Mouse (Mus musculus) heart, embryonic 12.5 days (tissue): ENCODE measurements around the gene Tcp11. TPM values are rescaled to one million over a fixed set of nuclear protein-coding genes. Genes with fewer than 3 reads are reported as not detected.

Experiments
- ATAC-seq: fragments of 200-750 bp; cut with Nextera tagmentation; 2 replicates; pipeline ENCODE4 v1.8.0; 2017; ENCODE audit warnings: moderate TSS enrichment, moderate library complexity; ENCODE audit not compliant: insufficient number of reproducible peaks, low FRiP score
- H3K27ac ChIP-seq: fragments of 300-500 bp; sonication (generic); 2 replicates; pipeline ENCODE4 v1.5.1; 2016; ENCODE audit warnings: mild to moderate bottlenecking, moderate library complexity; ENCODE audit not compliant: poor library complexity, severe bottlenecking
- H3K27me3 ChIP-seq: fragments of 300-500 bp; sonication (generic); replicated peaks from 2 replicates; pipeline ENCODE4 v1.6.1; 2016; ENCODE audit warnings: mild to moderate bottlenecking, moderate library complexity
- H3K36me3 ChIP-seq: fragments of 300-500 bp; sonication (generic); 2 replicates; pipeline ENCODE4 v1.6.1; 2016; ENCODE audit warnings: mild to moderate bottlenecking, moderate library complexity
- H3K4me1 ChIP-seq: fragments of 300-500 bp; sonication (generic); replicated peaks from 2 replicates; pipeline ENCODE4 v1.6.1; 2016; ENCODE audit warnings: mild to moderate bottlenecking
- H3K4me2 ChIP-seq: fragments of 300-500 bp; sonication (generic); 2 replicates; pipeline ENCODE4 v1.6.1; 2016; ENCODE audit warnings: mild to moderate bottlenecking, moderate library complexity
- H3K4me3 ChIP-seq: fragments of 300-500 bp; sonication (generic); 2 replicates; pipeline ENCODE4 v1.5.1; 2016; ENCODE audit warnings: mild to moderate bottlenecking
- H3K9ac ChIP-seq: fragments of 300-500 bp; sonication (generic); 2 replicates; pipeline ENCODE4 v1.6.1; 2016; ENCODE audit warnings: mild to moderate bottlenecking, moderate library complexity
- H3K9me3 ChIP-seq: fragments of 300-500 bp; sonication (generic); replicated peaks from 2 replicates; pipeline ENCODE4 v1.6.1; 2016; ENCODE audit warnings: mild to moderate bottlenecking, moderate library complexity
- WGBS: fragments of 180-500 bp; shearing (Covaris S2); methylation state at CpG from one replicate; pipeline ENCODE4 v1.1.7; 2016; 5-methylcytosine and 5-hydroxymethylcytosine counted together
- polyA plus RNA-seq: library from polyadenylated mRNA; unstranded; fragments of >200 nt; fragmentation: Nextera tagmentation; extraction: Ambion mirVana; gene quantifications from 2 replicates; pipeline ENCODE4 v1.2.1, GENCODE M21; 2016

The Tcp11 gene
- polyA plus RNA-seq, 1 experiment from 2014 or later, result 0.23 TPM

DNA sequence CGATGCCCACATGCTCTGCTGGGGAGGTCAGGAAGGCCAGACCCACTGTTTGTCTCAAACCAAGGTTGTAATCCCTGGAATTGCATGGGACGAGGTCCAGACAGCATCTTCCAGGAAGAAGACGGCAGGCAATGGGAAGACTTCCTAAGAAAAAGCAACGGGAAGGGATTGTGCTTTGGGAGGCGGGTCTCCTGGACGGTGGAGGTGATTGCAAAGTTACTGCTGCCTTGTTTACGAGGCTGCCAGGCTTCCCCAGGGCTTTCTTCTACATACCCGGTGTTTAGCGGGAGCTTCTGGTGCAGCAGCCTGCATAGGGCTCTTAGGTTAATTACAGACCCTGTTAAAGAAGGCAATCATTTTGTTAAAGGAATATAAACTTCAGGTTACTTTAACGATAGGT is 52.2 kb downstream of the Tcp11 start:
- H3K9me3 ChIP-seq, result no peaks in the 10 kb centered on the region
- H3K36me3 ChIP-seq, result no peaks in the 10 kb centered on the region
- H3K4me3 ChIP-seq, result no peak overlapping the region
- no peak overlapping the region for H3K9ac ChIP-seq
- no peaks in the 10 kb centered on the region for H3K27me3 ChIP-seq
- no peak overlapping the region for H3K27ac ChIP-seq
- no peak overlapping the region for H3K4me2 ChIP-seq
- 77% methylated on average over 10 of the region's 10 CpGs for WGBS
- no peak for ATAC-seq
- peaks cover 71% of the 10 kb centered on the region for H3K4me1 ChIP-seq

DNA sequence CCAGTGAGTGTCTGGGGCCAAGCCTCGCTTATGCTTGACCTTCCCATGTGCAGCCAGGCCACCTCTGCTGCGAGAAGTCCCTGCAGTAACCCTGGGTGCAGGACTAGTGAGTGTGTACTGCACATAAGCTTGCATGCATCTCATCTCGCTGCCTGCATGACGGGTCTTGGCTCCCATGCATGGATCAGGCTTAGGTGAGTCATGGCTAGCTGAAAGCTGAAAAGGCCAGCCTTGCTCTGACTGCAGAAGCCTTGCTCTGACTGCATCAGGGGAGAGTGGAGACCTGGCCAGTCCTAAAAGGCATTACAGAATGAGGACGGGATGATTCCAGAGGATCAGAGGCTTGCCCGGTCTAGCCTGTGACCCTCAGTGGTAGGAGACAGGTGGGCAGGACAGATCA is 53.2 kb downstream of the Tcp11 start:
- H3K36me3 ChIP-seq, result no peaks in the 10 kb centered on the region
- H3K4me3 ChIP-seq, result no peak overlapping the region
- H3K9ac ChIP-seq, result no peak overlapping the region
- H3K27me3 ChIP-seq, result no peaks in the 10 kb centered on the region
- no peak for ATAC-seq
- WGBS, result 87% methylated on average over 6 of the region's 6 CpGs
- peaks cover 71% of the 10 kb centered on the region for H3K4me1 ChIP-seq
- H3K27ac ChIP-seq, result no peak overlapping the region
- H3K4me2 ChIP-seq, result no peak overlapping the region
- no peaks in the 10 kb centered on the region for H3K9me3 ChIP-seq

DNA sequence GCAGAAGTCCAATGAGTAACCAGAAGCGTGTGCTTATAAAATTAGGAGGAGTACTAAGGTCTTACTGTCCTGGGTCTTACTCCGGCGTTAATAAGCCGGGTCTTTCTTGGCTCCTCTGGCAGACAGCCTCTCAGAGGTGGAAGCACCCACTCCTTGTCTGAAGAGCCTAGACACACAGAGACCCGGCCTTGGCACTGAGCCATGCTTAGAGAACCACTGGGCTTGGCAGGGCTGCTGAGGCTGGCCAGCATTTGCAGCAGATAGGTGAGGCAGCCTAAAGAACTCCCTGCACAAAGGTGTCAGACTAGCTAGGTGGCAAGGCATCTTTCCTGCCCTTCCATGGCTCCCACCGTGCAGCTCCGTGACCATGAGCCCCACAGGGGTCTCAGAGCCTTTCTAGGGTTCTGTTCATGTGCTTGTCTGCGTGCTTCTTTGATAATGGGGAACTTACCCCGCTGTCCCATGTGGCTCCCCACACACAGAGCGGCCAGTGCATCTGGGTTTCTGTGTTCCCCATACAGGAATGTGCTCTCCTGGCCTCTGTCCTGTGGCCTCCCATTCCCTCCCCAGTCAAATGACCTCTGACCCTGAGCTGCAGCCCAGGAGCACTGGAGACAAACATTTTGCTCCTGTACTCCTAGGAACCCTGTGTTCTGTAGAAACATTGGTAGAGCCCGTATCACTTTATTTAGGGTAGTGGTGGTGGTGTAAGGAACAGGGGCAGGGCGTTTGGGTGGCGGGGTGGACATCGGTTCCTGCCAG is 54.1 kb downstream of the Tcp11 start:
- H3K27me3 ChIP-seq, result no peaks in the 10 kb centered on the region
- no peaks in the 10 kb centered on the region for H3K36me3 ChIP-seq
- no peak for ATAC-seq
- 69% methylated on average over 14 of the region's 14 CpGs for WGBS
- H3K4me3 ChIP-seq, result no peak overlapping the region
- no peak overlapping the region for H3K9ac ChIP-seq
- H3K4me2 ChIP-seq, result no peak overlapping the region
- no peaks in the 10 kb centered on the region for H3K9me3 ChIP-seq
- peak overlapping the region; percentile 10; the same call in 1 of the 2 replicates for H3K27ac ChIP-seq
- H3K4me1 ChIP-seq, result peaks cover 71% of the 10 kb centered on the region

DNA sequence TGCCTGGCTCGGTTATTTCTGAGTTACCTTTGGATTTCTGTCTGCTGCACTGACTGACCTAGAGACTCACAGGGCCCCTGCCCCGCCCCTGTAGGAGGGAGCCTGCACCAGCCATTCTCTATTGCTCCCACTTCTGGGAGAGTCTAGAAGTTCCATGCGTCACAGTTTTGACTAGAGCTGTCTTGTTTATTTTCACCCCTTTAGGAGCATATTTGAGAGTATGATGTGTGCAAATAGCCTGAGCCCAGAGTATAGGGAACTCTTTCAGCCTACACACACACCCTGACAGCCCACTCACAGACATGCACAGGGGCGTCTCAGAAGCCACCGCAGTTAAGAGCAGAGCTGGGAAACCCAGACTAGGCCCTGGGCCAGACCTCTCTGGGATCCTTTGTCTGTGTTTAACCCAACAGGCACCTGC is 54.9 kb downstream of the Tcp11 start:
- Histone ChIP-seq H3K27me3 (no peaks in the 10 kb centered on the region), H3K27ac (peak overlapping the region; percentile 10; the same call in 1 of the 2 replicates), H3K9me3 (no peaks in the 10 kb centered on the region), H3K4me3 (no peak overlapping the region), H3K36me3 (no peaks in the 10 kb centered on the region), H3K4me1 (peaks cover 69% of the 10 kb centered on the region), H3K9ac (no peak overlapping the region), H3K4me2 (no peak overlapping the region)
- 62% methylated on average over 5 of the region's 5 CpGs for WGBS
- no peak for ATAC-seq

DNA sequence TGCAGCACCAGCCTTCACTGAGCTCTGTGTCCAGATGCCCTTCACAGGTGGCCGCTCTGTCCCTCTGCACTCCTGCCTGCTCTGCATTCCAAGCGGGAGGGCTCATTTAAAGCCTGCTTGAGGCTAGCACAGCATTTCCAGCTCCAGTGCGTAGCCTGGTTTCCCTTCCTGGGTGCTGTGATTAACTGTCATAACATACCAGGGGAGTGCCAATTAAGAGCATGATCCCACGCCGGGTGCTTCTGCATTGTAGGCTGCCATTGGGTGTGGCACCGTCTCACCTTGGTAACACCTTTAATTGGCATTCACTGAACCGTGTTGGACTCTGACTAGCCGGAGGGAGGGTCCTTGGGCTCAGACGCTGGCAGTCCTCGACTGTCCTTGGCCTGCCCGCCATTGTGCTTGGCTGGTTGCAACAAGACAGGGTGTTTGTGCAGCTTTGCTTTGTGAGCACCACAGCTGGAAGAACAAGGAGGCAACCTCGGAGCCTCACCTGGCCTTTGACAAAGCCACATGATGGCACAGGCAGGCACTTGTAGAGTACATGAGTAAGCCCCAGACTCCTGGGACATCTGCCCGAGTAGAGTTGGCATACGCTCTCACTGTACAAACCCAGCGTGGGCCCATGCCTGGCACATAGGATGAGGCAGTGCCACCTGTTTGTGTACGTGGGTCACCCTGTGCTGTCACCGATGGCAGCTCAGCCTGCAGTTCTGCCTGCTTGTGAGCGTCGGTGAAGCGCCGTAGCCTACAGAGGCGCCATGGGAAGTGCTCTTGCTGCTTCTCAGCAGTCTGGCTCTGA is 57.4 kb downstream of the Tcp11 start:
- peaks cover 77% of the 10 kb centered on the region for H3K4me1 ChIP-seq
- H3K36me3 ChIP-seq, result no peaks in the 10 kb centered on the region
- no peak overlapping the region for H3K27ac ChIP-seq
- H3K9ac ChIP-seq, result no peak overlapping the region
- ATAC-seq, result no peak
- no peak overlapping the region for H3K4me2 ChIP-seq
- H3K4me3 ChIP-seq, result no peak overlapping the region
- H3K27me3 ChIP-seq, result no peaks in the 10 kb centered on the region
- H3K9me3 ChIP-seq, result no peaks in the 10 kb centered on the region
- WGBS, result 85% methylated on average over 22 of the region's 22 CpGs

DNA sequence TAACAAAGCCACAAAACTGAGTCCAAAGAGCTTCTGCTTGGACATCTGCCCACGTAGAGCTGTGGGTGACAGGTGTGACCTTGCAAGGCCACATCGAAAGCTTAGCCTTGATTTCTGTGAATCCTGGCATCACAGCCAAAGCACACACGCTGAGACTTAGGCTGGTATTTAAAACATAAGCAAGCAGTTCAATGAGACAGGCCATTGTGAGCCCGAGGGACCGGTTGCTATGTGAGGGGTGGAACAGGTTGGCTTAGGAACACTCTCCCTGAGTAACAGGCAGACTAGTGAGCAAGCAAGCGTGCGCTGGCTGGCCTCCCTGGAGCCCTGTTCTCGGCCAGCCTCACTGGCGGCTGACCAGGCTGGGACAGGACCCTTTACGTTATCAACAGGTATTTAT is 58.5 kb downstream of the Tcp11 start:
- Histone ChIP-seq H3K27me3 (no peaks in the 10 kb centered on the region), H3K9ac (no peak overlapping the region), H3K27ac (peak overlapping the region; percentile 36; the same call in 1 of the 2 replicates), H3K4me2 (no peak overlapping the region), H3K9me3 (no peaks in the 10 kb centered on the region), H3K4me3 (no peak overlapping the region), H3K36me3 (no peaks in the 10 kb centered on the region), H3K4me1 (peaks cover 84% of the 10 kb centered on the region)
- ATAC-seq, result no peak
- WGBS, result 63% methylated on average over 10 of the region's 10 CpGs

DNA sequence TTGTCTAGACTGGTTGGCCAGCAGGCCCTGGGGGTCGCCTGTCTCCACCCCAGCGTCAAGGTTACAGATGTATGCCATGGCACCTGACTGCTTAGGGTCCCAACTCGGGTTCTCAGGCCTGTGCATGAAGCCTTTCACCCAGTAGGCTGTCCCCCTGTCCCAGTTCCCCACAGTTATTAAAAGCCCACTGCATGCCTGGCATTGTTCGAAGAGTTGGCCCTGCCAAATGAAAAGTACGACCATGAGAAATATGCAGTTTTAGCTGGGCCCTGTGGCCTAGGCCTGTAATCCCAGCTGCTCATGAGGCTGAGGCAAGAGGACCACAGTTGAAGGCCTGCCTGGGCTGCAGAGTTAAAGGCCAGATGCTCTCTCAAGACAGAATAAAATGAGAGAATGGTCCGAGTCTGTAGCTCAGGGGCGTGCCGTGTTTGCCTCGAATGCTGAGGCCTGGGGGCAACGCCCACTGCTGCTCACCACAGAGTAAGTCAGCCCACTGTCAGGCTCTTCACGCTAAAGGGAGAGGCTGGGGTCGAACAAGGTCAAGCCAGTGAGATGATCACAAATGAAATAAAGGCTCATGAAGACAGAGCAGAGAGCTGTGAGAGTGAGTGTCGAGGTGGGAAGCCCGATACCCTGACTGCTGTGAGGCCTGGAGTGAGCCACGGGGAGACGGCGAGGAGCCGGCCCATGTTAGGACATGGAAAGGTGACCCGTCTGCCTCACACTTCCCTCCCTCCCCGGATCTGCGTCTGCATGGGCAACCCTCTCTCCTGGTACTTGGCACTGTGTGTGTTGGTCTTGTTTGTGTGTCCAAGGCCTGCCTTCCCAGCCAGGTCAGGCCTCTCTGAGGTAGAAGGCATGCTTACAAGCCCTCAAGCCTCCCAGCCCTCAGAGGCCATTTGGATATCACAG is 60.4 kb downstream of the Tcp11 start:
- Histone ChIP-seq H3K9ac (peak overlapping the region; percentile 28), H3K4me2 (no peak overlapping the region), H3K4me3 (no peak overlapping the region), H3K27ac (peak overlapping the region; percentile 39), H3K9me3 (no peaks in the 10 kb centered on the region), H3K36me3 (no peaks in the 10 kb centered on the region), H3K4me1 (peaks cover 83% of the 10 kb centered on the region), H3K27me3 (no peaks in the 10 kb centered on the region)
- ATAC-seq, result no peak
- WGBS, result 63% methylated on average over 21 of the region's 21 CpGs

DNA sequence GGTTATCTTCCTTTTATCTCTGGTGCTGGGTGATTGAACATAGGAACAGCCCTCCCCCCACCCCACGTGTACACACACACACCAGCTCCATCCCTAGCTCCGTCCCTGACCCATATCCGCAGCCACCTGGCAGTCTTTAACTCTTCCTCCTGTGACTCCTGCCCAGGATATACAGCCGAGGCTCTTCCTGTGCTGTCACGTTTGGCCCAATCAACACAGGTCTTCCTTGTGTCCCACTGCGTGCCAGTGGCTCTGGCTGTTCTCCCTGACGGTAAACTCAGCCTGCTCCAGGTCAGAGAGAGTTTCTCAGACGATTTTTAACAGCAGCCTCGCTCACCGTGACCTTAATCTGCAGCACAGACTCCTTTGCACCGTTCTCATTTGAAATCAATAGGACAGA is 61.7 kb downstream of the Tcp11 start:
- WGBS, result 60% methylated on average over 11 of the region's 11 CpGs
- Histone ChIP-seq H3K4me3 (no peak overlapping the region), H3K9ac (no peak overlapping the region), H3K36me3 (no peaks in the 10 kb centered on the region), H3K27ac (no peak overlapping the region), H3K4me2 (no peak overlapping the region), H3K27me3 (no peaks in the 10 kb centered on the region), H3K4me1 (peaks cover 89% of the 10 kb centered on the region), H3K9me3 (no peaks in the 10 kb centered on the region)
- ATAC-seq, result no peak

DNA sequence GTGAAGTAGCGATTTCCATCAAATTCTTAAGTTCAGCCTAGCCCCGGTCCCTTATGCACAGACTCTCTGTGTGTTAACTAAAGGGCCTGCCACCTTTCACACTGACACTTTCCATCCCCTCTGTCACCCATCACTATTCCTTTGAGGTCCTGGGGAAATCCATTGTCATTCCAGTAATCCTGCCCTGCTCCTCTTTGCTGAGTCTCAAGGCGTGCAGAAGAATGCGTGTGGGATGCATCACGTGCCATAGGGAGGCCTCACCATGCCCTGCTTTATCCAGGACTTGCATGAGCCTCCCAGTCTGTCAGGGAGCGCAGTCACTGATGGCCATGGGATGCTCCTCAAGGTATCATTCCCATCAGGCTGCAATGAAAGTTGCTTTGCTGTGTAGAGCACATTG is 62.1 kb downstream of the Tcp11 start:
- ATAC-seq, result no peak
- no peak overlapping the region for H3K27ac ChIP-seq
- H3K27me3 ChIP-seq, result no peaks in the 10 kb centered on the region
- no peaks in the 10 kb centered on the region for H3K36me3 ChIP-seq
- H3K4me2 ChIP-seq, result no peak overlapping the region
- no peak overlapping the region for H3K4me3 ChIP-seq
- 56% methylated on average over 6 of the region's 6 CpGs for WGBS
- H3K4me1 ChIP-seq, result peaks cover 92% of the 10 kb centered on the region
- no peak overlapping the region for H3K9ac ChIP-seq
- H3K9me3 ChIP-seq, result no peaks in the 10 kb centered on the region
